Mouse (Mus musculus): ENCODE data around the gene Bcap31. TPM values are rescaled to one million over a fixed set of nuclear protein-coding genes. Genes with fewer than 3 reads are reported as not detected.

Bcap31 gene
- polyA plus RNA-seq, 1 experiment = 175 TPM

Other genes starting within 250 kb of the Bcap31 start
- 589 and 923 TPM in 2 replicates for gene Bgn, start 232.6 kb downstream of the Bcap31 start, polyA plus RNA-seq (2012; rRNA removed)
- 0.53 and 0.56 TPM in 2 replicates for gene Atp2b3, start 213.1 kb downstream of the Bcap31 start, polyA plus RNA-seq (2012; rRNA removed)
- 2.6 and 2.7 TPM in 2 replicates for gene Dusp9, start 76.8 kb downstream of the Bcap31 start, polyA plus RNA-seq (2012; rRNA removed)
- 159 and 178 TPM in 2 replicates for gene Pnck, start 56.1 kb downstream of the Bcap31 start, polyA plus RNA-seq (2012; rRNA removed)
- 78.1 and 87.3 TPM in 2 replicates for gene Slc6a8, start 43.0 kb downstream of the Bcap31 start, polyA plus RNA-seq (2012; rRNA removed)
- gene Abcd1, start 422 bp upstream of the Bcap31 start, polyA plus RNA-seq (2012; rRNA removed) = 20.2 and 27.2 TPM in 2 replicates
- 0.99 TPM in 2 replicates for gene Plxnb3, start 40.9 kb upstream of the Bcap31 start, polyA plus RNA-seq (2012; rRNA removed)
- gene Srpk3, start 58.2 kb upstream of the Bcap31 start, polyA plus RNA-seq (2012; rRNA removed) = 7.3 and 9.4 TPM in 2 replicates
- 285 and 332 TPM in 2 replicates for gene Idh3g, start 70.7 kb upstream of the Bcap31 start, polyA plus RNA-seq (2012; rRNA removed)
- gene Ssr4, start 70.9 kb upstream of the Bcap31 start, polyA plus RNA-seq (2012; rRNA removed) = 189 and 254 TPM in 2 replicates
- 9.5 and 10.4 TPM in 2 replicates for gene Pdzd4, start 108.8 kb upstream of the Bcap31 start, polyA plus RNA-seq (2012; rRNA removed)
- gene Avpr2, start 175.9 kb upstream of the Bcap31 start, polyA plus RNA-seq (2012; rRNA removed) = not detected in 2 replicates
- 24.9 and 32.0 TPM in 2 replicates for gene L1cam, start 179.9 kb upstream of the Bcap31 start, polyA plus RNA-seq (2012; rRNA removed)
- gene Arhgap4, start 205.7 kb upstream of the Bcap31 start, polyA plus RNA-seq (2012; rRNA removed) = 6.0 and 8.4 TPM in 2 replicates
- 86.8 and 92.2 TPM in 2 replicates for gene Naa10, start 205.8 kb upstream of the Bcap31 start, polyA plus RNA-seq (2012; rRNA removed)
- gene Renbp, start 214.7 kb upstream of the Bcap31 start, polyA plus RNA-seq (2012; rRNA removed) = 35.0 and 36.8 TPM in 2 replicates

All from urinary bladder, adult 2 months (tissue).